Mouse (Mus musculus): ENCODE results near the gene Prickle2.

DNA sequence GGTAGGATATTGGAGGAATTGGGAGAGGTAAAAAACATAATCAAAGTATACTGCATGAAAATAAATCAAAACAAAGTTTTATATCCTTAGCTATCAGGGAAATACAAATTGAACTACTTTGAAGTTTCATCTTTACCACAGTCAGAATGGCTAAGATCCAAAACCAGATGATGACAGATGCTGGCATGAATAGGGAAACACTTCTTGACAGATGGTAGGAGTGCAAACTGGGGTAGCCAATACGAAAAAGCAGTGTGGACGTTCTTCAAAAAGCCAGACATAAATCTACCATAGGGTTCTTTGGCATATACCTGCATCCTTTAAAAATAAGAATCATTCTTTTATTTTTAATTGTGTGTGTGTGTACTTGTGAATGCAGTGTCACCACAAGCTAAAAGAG, 360.8 kb downstream of the Prickle2 start:
- TF ChIP-seq CTCF (IDR thresholded peaks at IDR 0.05; ENCODE audit: low read depth, low read length), result no peak
- TF ChIP-seq GATA1 (IDR thresholded peaks at IDR 0.05; ENCODE audit: borderline replicate concordance, low read length), result no peak
- no peak for TF ChIP-seq TAL1 (conservative IDR thresholded peaks at IDR 0.05; ENCODE audit: low read depth, low read length)
- no peak for TF ChIP-seq POLR2AphosphoS5 (IDR thresholded peaks at IDR 0.05; ENCODE audit: insufficient replicate concordance, low read depth, low read length)

Measured in G1E (cell line).